Mouse (Mus musculus) regulatory T cell (primary cell): ENCODE measurements around the gene Zfhx3.

ENCODE experiments used
- in situ Hi-C: fragments of 300-600 bp; cut with MboI, MseI; formaldehyde crosslinking; loops from one replicate; pipeline ENCODE4 v1.15.1; 2025; ENCODE audit warnings: high pct_unique_total_duplicates

Zfhx3 gene

DNA sequence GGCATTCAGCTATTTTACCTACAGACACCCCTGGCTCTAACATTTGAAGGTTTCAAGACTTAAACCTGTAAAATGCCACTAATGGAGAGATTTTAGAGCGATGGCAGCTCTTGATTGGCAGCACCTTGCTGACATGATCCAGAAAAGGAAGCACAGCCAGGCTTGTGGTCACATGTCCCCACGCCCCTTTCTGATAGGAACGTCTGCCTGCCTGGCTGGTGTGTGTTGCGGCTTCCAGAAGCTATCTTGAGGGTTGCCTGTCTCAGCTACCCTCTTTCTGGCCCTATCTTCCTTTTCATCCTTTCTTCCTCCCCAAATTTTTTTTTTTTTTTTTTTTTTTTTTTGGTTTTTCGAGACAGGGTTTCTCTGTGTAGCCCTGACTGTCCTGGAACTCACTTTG, 899.9 kb downstream of the Zfhx3 start:
- in situ Hi-C loops: no loop called here

DNA sequence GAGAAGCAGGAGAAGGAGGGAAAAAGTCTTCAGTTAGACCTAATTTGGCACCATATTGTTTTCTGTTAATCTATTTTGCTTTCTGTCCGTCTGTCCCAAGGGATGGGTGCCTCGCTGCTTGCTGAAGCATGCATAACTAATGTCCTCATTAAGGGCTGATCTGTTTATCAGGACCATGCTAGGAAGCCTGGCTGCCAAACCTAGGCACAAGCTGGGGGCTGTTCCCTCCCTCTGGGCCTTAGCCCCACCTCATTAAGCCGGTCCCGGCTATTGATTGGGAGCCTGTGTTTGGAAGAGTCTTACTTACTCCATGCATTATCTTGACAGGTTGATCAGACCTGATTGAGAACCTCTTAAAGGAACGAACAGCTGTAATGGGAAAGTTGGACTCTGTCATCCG, 903.7 kb downstream of the Zfhx3 start:
- in situ Hi-C loops: no loop called here

GRCm38 (mm10) chr8:108846827-108847226, 904.4 kb downstream of the Zfhx3 start:
- in situ Hi-C loops: no loop called here

DNA sequence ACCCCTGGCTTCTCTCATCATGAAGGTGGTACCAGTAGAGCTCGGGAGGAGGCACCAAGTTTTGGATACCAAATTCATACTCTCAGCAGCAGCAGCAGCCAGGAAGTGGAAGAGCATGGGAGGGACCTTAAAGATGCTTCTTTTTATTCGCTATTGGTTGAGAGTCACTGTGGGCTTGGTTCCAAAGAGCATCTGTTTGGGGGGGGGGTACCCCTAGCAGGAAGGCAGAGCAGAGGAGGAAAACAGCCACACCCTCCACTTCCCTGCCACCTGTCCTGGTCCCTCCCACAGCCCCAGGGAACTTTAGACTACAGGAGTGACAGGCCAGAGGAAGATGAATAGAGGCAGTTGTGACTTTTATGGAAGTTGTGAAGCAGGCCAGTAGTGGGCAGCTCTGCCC, 904.9 kb downstream of the Zfhx3 start:
- in situ Hi-C loops: no loop called here

DNA sequence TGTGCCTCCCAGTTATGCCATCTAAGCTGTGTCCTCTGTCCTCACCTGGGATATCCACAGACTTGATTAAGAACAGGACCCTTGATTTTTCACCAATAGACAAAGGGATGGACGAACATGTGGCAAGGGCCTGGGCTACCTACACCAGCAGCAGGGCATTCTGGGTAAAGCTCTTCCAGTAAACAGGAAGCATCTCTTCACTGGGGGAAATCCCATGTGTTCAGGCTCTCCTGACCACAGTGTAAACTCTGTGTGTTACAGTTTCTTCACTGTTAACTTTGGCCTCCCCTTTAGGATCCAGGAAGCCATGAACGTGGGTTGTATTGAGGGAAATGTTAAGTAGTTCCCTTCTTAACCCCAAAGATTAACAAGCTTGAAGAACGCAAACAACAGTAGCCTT, 906.0 kb downstream of the Zfhx3 start:
- in situ Hi-C loops: no loop called here

DNA sequence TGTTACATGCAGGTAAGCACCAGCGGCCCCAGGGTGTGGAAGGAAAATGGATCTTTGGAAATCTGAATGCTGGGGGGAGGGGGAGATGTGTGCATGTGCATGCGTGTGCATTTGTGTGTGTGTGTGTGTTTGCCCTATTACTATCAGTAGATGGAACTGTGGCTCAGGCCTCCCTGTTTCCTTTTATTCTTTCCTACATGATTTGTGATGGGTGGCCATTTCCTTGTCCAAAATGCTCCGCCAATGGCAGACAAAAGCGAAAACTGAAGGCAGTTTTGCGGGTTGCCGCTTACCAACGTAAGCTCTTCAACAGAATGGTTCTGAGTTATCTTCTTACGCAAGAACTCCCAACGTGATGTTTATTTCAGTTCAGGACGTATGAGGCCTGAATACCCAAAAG, 910.6 kb downstream of the Zfhx3 start:
- in situ Hi-C loops: no loop called here

DNA sequence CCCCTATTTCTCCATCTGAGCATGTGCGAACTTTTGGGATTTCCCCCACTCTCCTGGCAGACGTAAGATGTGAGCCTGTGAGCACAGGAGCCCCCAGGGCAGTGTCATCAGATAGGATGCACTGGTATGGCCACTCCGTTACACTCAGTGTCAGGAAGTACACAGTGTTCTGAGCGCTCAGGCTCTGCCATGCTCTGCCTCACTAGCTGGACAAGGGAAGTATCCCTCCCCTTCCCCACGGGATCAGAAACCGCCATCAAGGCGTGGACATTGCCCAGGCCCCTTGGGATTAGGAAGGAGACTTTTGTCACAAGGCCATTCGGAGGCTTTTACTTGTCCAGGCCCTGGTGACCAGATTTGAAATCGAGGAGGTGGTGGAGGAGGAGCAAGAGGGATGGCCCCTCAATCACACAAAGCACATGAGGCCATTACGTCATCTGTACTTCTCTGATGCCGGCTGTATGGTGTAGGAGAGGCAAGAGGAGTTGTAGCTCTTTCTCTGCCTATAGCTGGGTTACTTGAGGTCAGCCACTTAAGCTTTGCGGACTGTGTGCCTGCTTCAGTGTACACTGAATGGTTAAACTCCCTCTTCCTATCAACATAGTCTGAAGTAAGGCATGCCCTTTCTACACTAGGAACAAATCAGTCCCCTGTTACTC, 912.1 kb downstream of the Zfhx3 start:
- in situ Hi-C loops: no loop called here

- in situ Hi-C loops: no loop called here
These were observed 916.6 kb downstream of the Zfhx3 start for GRCm38 (mm10) chr8:108859001-108859400.

- in situ Hi-C loops: loop anchor here (10.0 kb wide), 1 partner anchor 775 kb away; no protein-coding TSS in a partner anchor
These were observed 917.5 kb downstream of the Zfhx3 start for GRCm38 (mm10) chr8:108859983-108860382.

DNA sequence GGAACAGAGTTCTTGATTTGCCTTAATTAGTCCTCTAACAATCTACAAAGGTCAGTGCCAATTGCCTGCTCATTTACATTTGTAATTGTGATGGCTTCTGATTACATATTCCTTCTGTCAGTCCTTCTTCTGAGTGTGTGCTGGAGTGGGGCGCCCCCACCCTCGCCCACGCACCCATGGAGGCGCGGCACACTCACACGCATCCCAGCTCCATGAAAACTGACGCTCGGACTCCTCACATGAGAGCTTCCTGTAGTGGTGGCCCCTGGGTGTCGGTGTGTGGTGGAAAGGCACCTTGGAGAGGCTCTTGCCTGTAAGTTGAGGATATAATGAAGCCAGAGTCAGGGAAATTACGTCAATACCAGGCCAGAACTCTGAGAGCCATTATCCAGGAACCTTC, 921.0 kb downstream of the Zfhx3 start:
- in situ Hi-C loops: loop anchor here (10.0 kb wide), 1 partner anchor 771 kb away; no protein-coding TSS in a partner anchor

GRCm38 (mm10) chr8:108866430-108866829, 924.0 kb downstream of the Zfhx3 start:
- in situ Hi-C loops: loop anchor here (10.0 kb wide), 1 partner anchor 768 kb away; no protein-coding TSS in a partner anchor

DNA sequence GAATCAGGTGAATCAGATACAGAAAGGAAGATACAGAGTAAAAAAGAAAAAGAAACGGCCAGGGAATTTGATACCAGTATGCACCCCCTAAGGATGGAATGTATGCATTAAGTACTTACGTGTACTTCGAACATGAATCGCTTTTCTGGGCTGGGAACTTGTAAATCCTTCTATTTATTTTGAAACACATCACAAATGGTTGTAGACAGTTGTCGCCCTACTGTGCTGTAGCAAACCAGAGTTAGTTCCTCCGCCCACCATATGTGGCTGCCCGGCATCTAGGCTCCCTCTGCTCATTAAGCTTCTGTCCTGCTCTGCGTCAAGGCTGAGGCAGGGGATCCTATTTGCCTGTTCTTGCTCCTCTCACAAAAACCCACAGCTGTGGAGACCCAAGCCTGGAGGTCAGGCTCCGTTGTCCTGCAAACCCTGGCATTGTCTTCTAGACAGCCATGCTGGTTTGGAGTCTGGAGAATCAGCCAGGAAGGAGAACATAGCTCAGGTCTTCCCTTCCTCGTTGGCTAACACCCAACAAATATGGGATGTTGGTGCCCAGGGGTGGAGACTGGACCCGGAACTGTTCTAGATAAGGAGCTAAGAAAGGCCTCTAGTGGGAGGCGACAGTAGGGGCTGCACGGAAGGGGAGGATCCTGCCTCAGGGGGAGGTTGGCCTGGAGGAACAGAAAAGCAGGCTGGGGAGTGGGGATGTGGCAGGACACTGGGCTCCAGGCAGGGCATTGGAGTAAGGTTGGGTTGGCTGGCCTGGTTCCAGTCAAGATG, 925.2 kb downstream of the Zfhx3 start:
- in situ Hi-C loops: loop anchor here (10.0 kb wide), 1 partner anchor 767 kb away; no protein-coding TSS in a partner anchor

GRCm38 (mm10) chr8:108868259-108869090, 926.0 kb downstream of the Zfhx3 start:
- in situ Hi-C loops: loop anchor here (10.0 kb wide), 1 partner anchor 766 kb away; no protein-coding TSS in a partner anchor

DNA sequence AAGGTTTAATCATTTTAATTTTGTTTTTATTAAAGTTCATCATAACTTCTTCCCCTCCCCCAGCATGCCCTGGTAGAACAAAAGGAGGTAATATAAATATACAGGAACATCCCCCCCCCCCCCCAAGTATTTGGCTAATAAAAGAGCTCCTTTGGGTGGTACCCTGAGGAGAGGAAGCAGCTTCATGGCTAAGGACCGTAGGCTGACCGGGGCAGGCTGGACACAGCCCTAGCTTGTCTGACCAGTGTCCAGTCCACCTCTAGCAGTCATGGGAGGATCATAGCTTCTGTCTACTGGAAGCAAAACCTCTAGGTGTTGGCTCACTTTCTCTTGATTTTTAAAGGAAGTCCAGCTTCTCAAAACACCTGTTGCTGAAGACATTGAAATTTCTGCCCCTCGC, 927.0 kb downstream of the Zfhx3 start:
- in situ Hi-C loops: loop anchor here (10.0 kb wide), 1 partner anchor 765 kb away; no protein-coding TSS in a partner anchor

DNA sequence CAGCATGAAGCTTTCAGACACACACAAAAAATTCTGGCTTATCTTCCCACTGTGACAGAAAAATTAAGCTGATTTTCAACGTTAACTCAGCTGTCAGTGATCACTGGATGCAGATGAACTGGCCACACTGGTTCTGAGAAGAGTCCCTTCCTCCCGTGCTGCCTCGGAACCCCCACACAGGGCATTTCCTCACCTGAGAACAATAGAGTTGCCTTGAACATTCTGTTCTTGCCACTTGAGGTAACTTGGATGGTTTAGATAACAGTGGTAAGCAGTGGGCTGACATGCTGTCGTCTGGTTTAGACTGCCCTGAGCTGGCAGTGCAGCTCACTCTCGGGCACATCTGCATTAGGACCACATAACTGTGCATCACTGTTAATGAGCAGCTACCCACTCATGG, 927.5 kb downstream of the Zfhx3 start:
- in situ Hi-C loops: loop anchor here (10.0 kb wide), 1 partner anchor 765 kb away; no protein-coding TSS in a partner anchor

DNA sequence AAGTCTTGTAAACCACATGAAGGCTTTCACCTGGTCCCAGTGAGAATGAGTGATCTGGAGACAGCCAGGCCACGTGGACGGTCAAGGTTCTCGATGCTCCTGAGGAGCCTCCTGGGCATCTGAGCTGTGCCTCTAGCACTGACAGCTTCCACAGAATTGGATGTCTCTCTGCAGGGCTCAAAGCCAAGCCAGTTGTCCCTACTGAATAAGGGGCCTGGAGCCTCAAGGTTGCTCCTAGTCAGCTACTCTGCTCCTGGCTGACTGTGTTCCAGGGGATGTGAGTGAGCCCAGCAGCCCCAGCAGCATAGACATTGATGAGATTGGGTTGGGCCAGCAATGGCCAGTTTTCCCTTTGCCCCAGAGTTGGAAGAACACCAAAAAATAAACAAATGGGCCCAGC, 927.9 kb downstream of the Zfhx3 start:
- in situ Hi-C loops: no loop called here

DNA sequence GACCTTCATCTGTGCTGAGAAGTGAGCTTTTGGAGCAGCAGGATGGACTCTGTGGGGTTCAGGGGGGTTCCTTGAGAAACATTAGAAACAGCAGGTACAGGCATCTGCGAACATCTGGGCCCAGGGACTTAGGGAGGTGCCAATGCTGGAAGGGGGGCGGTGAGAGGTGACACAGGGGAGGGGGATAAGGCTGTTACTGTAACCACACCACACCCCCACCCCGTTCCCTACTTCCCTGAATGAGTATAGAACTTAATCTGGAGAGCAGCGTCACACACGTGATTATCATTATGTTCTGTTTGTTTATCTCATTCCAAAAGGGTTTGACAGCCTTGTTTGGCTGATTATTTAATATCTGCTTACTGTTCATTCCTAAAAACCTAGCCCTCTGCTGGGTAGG, 933.3 kb downstream of the Zfhx3 start:
- in situ Hi-C loops: loop anchor here (25.0 kb wide), 1 partner anchor 1438 kb away; the partner anchor contains the start of genes Nob1 and Wwp2

DNA sequence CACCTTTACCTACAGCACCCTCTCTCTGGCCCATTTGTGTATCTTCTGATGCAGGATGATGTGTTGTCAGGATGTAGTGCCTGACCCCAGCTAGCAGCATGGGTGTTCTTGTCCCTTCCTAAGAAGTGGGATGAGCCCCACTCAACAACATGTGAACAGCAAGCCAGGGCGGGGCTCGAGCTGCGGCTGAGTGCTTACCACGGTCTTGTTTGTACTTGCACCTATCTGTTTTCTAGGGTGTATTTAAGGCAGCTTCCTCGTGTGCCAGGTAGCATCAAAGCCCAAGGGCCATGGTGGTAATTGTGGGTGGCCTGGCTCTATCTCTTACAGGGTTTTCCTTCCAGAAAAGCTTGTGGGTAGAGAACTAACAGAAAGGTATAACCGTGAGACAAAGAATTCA, 937.7 kb downstream of the Zfhx3 start:
- in situ Hi-C loops: loop anchor here (25.0 kb wide), 1 partner anchor 1443 kb away; the partner anchor contains the start of genes Nob1 and Wwp2

DNA sequence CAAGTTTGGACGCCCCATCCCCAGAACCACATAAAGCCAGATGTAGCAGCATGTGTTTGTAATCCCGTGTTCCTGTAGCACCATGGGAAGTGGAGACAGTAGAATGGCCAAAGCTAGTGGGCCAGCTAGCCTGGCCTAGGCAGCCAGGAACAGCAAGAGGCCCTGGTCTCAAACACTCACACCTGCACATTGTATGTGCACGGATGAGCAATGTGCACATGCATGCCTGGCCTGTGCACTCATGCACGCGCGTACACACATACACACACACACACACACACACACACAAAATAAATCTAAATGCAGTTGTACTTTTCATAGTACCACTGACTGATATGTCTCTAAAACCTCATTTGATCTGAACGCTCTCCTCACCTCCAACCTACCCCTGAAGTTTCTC, 938.9 kb downstream of the Zfhx3 start:
- in situ Hi-C loops: loop anchor here (25.0 kb wide), 1 partner anchor 1444 kb away; the partner anchor contains the start of genes Nob1 and Wwp2

- in situ Hi-C loops: loop anchor here (25.0 kb wide), 1 partner anchor 1445 kb away; the partner anchor contains the start of genes Nob1 and Wwp2
These were observed 939.6 kb downstream of the Zfhx3 start for GRCm38 (mm10) chr8:108882073-108882472.

GRCm38 (mm10) chr8:108883381-108883780, 940.9 kb downstream of the Zfhx3 start:
- in situ Hi-C loops: loop anchor here (25.0 kb wide), 1 partner anchor 1446 kb away; the partner anchor contains the start of genes Nob1 and Wwp2
